In genomic region chr7:109613531-109614021, GRCm38 (mm10) we compare ENCODE assay signal across 8 mouse cellular contexts.
DNase-seq lines count a peak whose midpoint lies in the region; ATAC-seq and TF ChIP-seq lines count a peak whose summit lies in the region.

No protein-coding gene starts in this region.

- 0 out of 2 replicates have a peak overlapping the region, but pooled peaks have one; percentile 38 for H3K9ac ChIP-seq in lung, embryonic 16.5 days (ENCODE audit: low read length)

- H3K36me3 ChIP-seq in hindbrain, embryonic 10.5 days: no peaks in the 10 kb centered on the region
- H3K36me3 ChIP-seq in lung, embryonic 16.5 days (ENCODE audit: control insufficient read depth, insufficient read depth, low read length): no peaks in the 10 kb centered on the region

- peak overlapping the region; percentile 88 for H3K27ac ChIP-seq in hindbrain, embryonic 10.5 days
- H3K27ac ChIP-seq in lung, embryonic 16.5 days (ENCODE audit: low read length): peak overlapping the region; percentile 82

- peak; percentile 24 for DNase-seq in gastrocnemius, postnatal 25 days
- DNase-seq in gastrocnemius, postnatal 14 days: no peak
- DNase-seq in brain, embryonic 14.5 days (ENCODE audit: low read depth): peak; percentile 41
- DNase-seq in hindbrain, embryonic 10.5 days (ENCODE audit: low spot score): peak; percentile 10
- no peak for DNase-seq in right cerebral cortex, postnatal 25 days
- no peak for DNase-seq in urinary bladder, postnatal 36 days (ENCODE audit: low spot score in 2 of 2)
- no peak for DNase-seq in right cerebral cortex, adult 2 months (ENCODE audit: low spot score in 2 of 2)

- H3K4me2 ChIP-seq in lung, embryonic 16.5 days (ENCODE audit: low read depth, low read length): peak overlapping the region; percentile 44

- no peak for TF ChIP-seq CTCF in brain, embryonic 14.5 days (IDR thresholded peaks at IDR 0.05; ENCODE audit: borderline replicate concordance, extremely low read depth, insufficient read depth, insufficient read length)

- no peaks in the 10 kb centered on the region for H3K9me3 ChIP-seq in hindbrain, embryonic 10.5 days
- H3K9me3 ChIP-seq in lung, embryonic 16.5 days (ENCODE audit: control insufficient read depth, low read length): no peaks in the 10 kb centered on the region

- 62% methylated on average over 5 of the region's 5 CpGs for WGBS in hindbrain, embryonic 10.5 days
- WGBS in lung, embryonic 16.5 days: 37% methylated on average over 5 of the region's 5 CpGs

- H3K4me3 ChIP-seq in hindbrain, embryonic 10.5 days: no peak overlapping the region
- peak overlapping the region; percentile 18 for H3K4me3 ChIP-seq in lung, embryonic 16.5 days (ENCODE audit: low read length)

- intact Hi-C loops in gastrocnemius, postnatal 14 days (cut with DNase I; ENCODE audit: low total_unique reads): loop anchor here (10.0 kb wide), 1 partner anchor 49 kb away; no protein-coding TSS in a partner anchor

- no peak for TF ChIP-seq POLR2A in brain, embryonic 14.5 days (IDR thresholded peaks at IDR 0.05; ENCODE audit: borderline replicate concordance, extremely low read depth, insufficient read depth, insufficient read length, poor library complexity, severe bottlenecking)

- peak; percentile 40; the same call in 1 of the 2 replicates for ATAC-seq in lung, embryonic 16.5 days (ENCODE audit: low read depth)

- H3K4me1 ChIP-seq in hindbrain, embryonic 10.5 days (replicated peaks): peaks cover 87% of the 10 kb centered on the region
- peaks cover 61% of the 10 kb centered on the region for H3K4me1 ChIP-seq in lung, embryonic 16.5 days (replicated peaks; ENCODE audit: control insufficient read depth, insufficient read depth, low read length)

- H3K27me3 ChIP-seq in hindbrain, embryonic 10.5 days (ENCODE audit: insufficient read depth, poor library complexity, severe bottlenecking): no peaks in the 10 kb centered on the region
- no peaks in the 10 kb centered on the region for H3K27me3 ChIP-seq in lung, embryonic 16.5 days (ENCODE audit: control insufficient read depth, insufficient read depth, low read depth, low read length)

Comparison
In these comparisons a context has a peak if more than half of its experiments do, and no peak if none do; other contexts are left out.
1. DNase-seq: peak in gastrocnemius, postnatal 25 days (single experiment), brain, embryonic 14.5 days (single experiment) and hindbrain, embryonic 10.5 days (single experiment); none in gastrocnemius, postnatal 14 days (single experiment), right cerebral cortex, postnatal 25 days (single experiment), urinary bladder, postnatal 36 days (0 of 2) and right cerebral cortex, adult 2 months (0 of 2).